Mouse (Mus musculus) small intestine, adult 2 months (tissue): Measurements from ENCODE around the gene Fabp6.

Source experiments
- CTCF ChIP-seq: fragments of 200-500 bp; IDR thresholded peaks from 2 replicates; pipeline ENCODE4 v1.5.1; 2012; ENCODE audit warnings: low read depth, mild to moderate bottlenecking, control low read depth, inconsistent platforms, low read length, moderate library complexity, mixed read lengths; ENCODE audit not compliant: insufficient replicate concordance, insufficient read length; ENCODE audit errors: extremely low read depth
- POLR2A ChIP-seq: fragments of 200-500 bp; IDR thresholded peaks from 2 replicates; pipeline ENCODE4 v1.6.1; 2012; ENCODE audit warnings: low read depth, mild to moderate bottlenecking, control low read depth, inconsistent platforms, low read length, moderate library complexity

DNA sequence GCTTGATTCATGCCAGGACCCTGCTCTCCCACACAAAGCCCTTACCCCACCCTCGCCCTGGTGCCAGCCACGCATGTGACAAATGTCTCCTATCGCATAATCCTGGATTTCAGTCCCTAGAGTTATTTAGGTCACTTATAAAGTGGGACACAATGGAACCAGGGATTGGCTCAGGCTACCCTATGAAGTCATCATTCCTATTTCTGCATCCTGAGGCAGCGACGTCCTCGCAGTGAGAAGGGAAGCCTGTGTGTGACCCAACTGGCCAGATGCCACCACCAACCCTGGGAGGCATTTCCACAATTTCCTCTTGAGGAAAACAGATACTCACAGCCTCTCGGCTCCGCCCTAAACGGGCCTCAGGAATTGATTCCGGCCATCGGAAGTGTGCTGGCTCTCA, 31.7 kb downstream of the Fabp6 start:
- TF ChIP-seq CTCF (no peak), POLR2A (no peak)
